Mouse (Mus musculus) cerebellum, adult (tissue): ENCODE measurements around the gene Plekha4.

Experiments used
- ATAC-seq: cut with Nextera tagmentation; 2 replicates; pipeline ENCODE4 v1.9.2; 2017; ENCODE audit warnings: mild to moderate bottlenecking, moderate library complexity, mixed read lengths; ENCODE audit not compliant: insufficient number of reproducible peaks, low FRiP score, low TSS enrichment

The Plekha4 gene

GRCm38 (mm10) chr7:45535676-45536075, 9.5 kb downstream of the Plekha4 start:
- ATAC-seq: no peak

- ATAC-seq: no peak
Observed at GRCm38 (mm10) chr7:45537602-45538001, 11.5 kb downstream of the Plekha4 start.

GRCm38 (mm10) chr7:45538163-45539041, 12.3 kb downstream of the Plekha4 start:
- peak; percentile 86; the same call in 1 of the 2 replicates for ATAC-seq

GRCm38 (mm10) chr7:45539095-45539494, 13.0 kb downstream of the Plekha4 start:
- ATAC-seq: no peak

GRCm38 (mm10) chr7:45540213-45540612, 14.1 kb downstream of the Plekha4 start:
- no peak for ATAC-seq

GRCm38 (mm10) chr7:45544525-45544924, 18.4 kb downstream of the Plekha4 start:
- no peak for ATAC-seq

GRCm38 (mm10) chr7:45549641-45550436, 23.7 kb downstream of the Plekha4 start:
- ATAC-seq: no peak

GRCm38 (mm10) chr7:45550821-45551511, 24.8 kb downstream of the Plekha4 start:
- no peak for ATAC-seq

GRCm38 (mm10) chr7:45551512-45551883, 25.4 kb downstream of the Plekha4 start:
- no peak for ATAC-seq

GRCm38 (mm10) chr7:45553519-45553918, 27.4 kb downstream of the Plekha4 start:
- no peak for ATAC-seq

GRCm38 (mm10) chr7:45553990-45554389, 27.9 kb downstream of the Plekha4 start:
- no peak for ATAC-seq

GRCm38 (mm10) chr7:45554744-45555143, 28.6 kb downstream of the Plekha4 start, which contains the start of gene Hsd17b14:
TSS of gene Hsd17b14 (plus strand) at chr7:45554893.
- no peak for ATAC-seq

- ATAC-seq: peak; percentile 45; the same call in 1 of the 2 replicates
Observed at GRCm38 (mm10) chr7:45555787-45556186, 29.7 kb downstream of the Plekha4 start.

- ATAC-seq: no peak
Observed at GRCm38 (mm10) chr7:45558907-45559306, 32.8 kb downstream of the Plekha4 start.

GRCm38 (mm10) chr7:45560241-45560640, 34.1 kb downstream of the Plekha4 start:
- ATAC-seq: no peak

GRCm38 (mm10) chr7:45560843-45561623, 34.9 kb downstream of the Plekha4 start:
- ATAC-seq: no peak

- ATAC-seq: no peak
Observed at GRCm38 (mm10) chr7:45561624-45562520, 35.7 kb downstream of the Plekha4 start.

- ATAC-seq: no peak
Observed at GRCm38 (mm10) chr7:45564811-45565210, 38.7 kb downstream of the Plekha4 start.

- no peak for ATAC-seq
Observed at GRCm38 (mm10) chr7:45565446-45565845, 39.3 kb downstream of the Plekha4 start.
